Mouse (Mus musculus): ENCODE data around the gene Ovol2. TPM values are rescaled to one million over a fixed set of nuclear protein-coding genes. Genes with fewer than 3 reads are reported as not detected.

Ovol2 gene
- not detected in 2 replicates for polyA plus RNA-seq (2015; fragmentation: Nextera tagmentation; extraction: Ambion mirVana)

DNA sequence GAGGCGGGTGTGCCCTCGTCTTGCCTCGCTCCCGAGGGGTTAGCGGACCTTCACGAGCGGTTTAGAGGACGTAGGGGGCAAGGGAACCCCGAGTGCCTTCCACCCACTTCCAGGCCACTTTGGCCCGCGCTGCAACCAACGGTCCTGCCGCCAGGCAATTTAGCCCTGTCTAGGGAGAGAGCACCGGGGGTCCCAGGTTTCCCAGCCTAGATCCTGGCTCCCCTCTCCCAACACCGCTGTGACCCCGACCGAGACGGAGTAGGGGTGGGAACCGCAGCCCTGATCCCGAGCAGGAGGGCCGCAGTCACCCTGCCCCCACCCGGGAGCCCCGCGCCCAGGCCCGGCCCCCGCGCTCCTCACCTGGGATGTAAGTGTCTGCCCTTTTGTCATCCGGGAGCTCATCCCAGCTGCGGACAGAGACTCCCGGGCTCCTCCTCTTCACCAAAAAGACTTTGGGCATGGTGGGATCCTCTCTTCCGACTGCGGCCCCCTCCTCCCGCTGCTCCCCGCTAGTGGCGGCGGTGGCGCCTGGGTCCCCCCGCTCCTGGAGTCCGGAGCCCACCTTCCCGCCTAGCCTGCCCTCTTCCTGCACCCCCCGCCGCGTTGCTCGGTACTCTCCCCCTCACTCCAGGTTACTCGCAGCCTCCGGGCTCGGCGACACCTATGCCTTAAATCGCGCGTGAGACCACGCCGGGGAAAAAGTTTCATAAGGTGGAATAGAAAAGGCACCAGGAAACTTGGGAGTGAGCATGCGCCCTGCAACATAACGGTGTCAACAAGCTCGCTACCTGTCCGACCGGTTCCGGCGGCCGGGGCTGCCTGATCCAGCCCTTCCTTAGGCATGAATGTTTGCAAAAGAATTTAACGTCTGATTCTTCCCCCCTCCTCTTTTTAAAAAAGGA lies at the start of gene Ovol2:
Gene Ovol2 (minus strand): TSS at position 746 of the 902 bp plus-strand sequence.
- peaks cover 92% of the 10 kb centered on the region for H3K27me3 ChIP-seq
- WGBS (ENCODE audit: insufficient replicate concordance) = 1% methylated on average over 61 of the region's 62 CpGs
- no peak within 1 kb of the TSS for H3K9ac ChIP-seq

DNA sequence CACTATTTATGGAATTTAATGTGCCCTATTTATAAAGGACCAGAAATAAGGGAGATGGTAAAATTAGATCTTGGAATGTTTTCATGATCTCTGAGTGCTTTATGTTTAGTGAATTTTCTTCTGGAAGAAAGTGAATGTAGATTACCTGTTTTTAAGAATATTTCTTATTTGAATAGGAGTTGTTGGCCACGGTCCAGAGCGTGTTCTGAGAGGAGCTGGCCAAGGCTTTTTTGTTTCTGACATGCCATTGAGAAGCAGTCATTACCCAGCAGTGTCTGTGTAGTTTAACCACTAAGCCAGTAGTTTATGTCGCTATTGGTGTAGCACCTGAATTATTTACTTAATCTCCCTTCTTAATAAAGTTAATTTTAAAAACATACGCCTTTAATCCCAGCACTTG lies 49.8 kb upstream of the Ovol2 start:
- 88% methylated on average over 4 of the region's 4 CpGs for WGBS (ENCODE audit: insufficient replicate concordance)
- peaks cover 19% of the 10 kb centered on the region for H3K4me1 ChIP-seq (replicated peaks)
- no peak overlapping the region for H3K4me3 ChIP-seq (replicated peaks)
- H3K4me2 ChIP-seq = no peak overlapping the region
- H3K9me3 ChIP-seq (replicated peaks) = no peaks in the 10 kb centered on the region
- ATAC-seq (ENCODE audit: insufficient read depth) = no peak
- peaks cover 83% of the 10 kb centered on the region for H3K36me3 ChIP-seq (replicated peaks)
- no peak overlapping the region for H3K27ac ChIP-seq (replicated peaks)
- H3K9ac ChIP-seq = no peak overlapping the region
- no peaks in the 10 kb centered on the region for H3K27me3 ChIP-seq

More for the DNA sequence above, at the start of gene Ovol2:
- peak within 1 kb of the TSS; percentile 44 for H3K4me3 ChIP-seq (replicated peaks)
- H3K4me2 ChIP-seq = peak within 1 kb of the TSS; percentile 71
- no peaks in the 10 kb centered on the region for H3K36me3 ChIP-seq (replicated peaks)
- no peak for ATAC-seq (ENCODE audit: insufficient read depth)
- no peak within 1 kb of the TSS for H3K27ac ChIP-seq (replicated peaks)
- no peaks in the 10 kb centered on the region for H3K9me3 ChIP-seq (replicated peaks)
- peaks cover 25% of the 10 kb centered on the region for H3K4me1 ChIP-seq (replicated peaks)

- no peak for ATAC-seq (ENCODE audit: insufficient read depth)
- peaks cover 84% of the 10 kb centered on the region for H3K36me3 ChIP-seq (replicated peaks)
- no peak overlapping the region for H3K9ac ChIP-seq
- H3K9me3 ChIP-seq (replicated peaks) = no peaks in the 10 kb centered on the region
- no peak overlapping the region for H3K4me2 ChIP-seq
- WGBS (ENCODE audit: insufficient replicate concordance) = 88% methylated on average over 3 of the region's 3 CpGs
- H3K4me1 ChIP-seq (replicated peaks) = peaks cover 19% of the 10 kb centered on the region
- H3K27me3 ChIP-seq = no peaks in the 10 kb centered on the region
- H3K27ac ChIP-seq (replicated peaks) = no peak overlapping the region
- H3K4me3 ChIP-seq (replicated peaks) = no peak overlapping the region
These were observed 49.3 kb upstream of the Ovol2 start for GRCm38 (mm10) chr2:144381293-144381692.

GRCm38 (mm10) chr2:144375063-144375703 lies 43.2 kb upstream of the Ovol2 start:
- ATAC-seq (ENCODE audit: insufficient read depth) = no peak
- H3K9me3 ChIP-seq (replicated peaks) = no peaks in the 10 kb centered on the region
- no peaks in the 10 kb centered on the region for H3K27me3 ChIP-seq
- no peak overlapping the region for H3K9ac ChIP-seq
- H3K27ac ChIP-seq (replicated peaks) = no peak overlapping the region
- peaks cover 12% of the 10 kb centered on the region for H3K4me1 ChIP-seq (replicated peaks)
- peaks cover 64% of the 10 kb centered on the region for H3K36me3 ChIP-seq (replicated peaks)
- no peak overlapping the region for H3K4me2 ChIP-seq
- 68% methylated on average over 10 of the region's 10 CpGs for WGBS (ENCODE audit: insufficient replicate concordance)
- no peak overlapping the region for H3K4me3 ChIP-seq (replicated peaks)

DNA sequence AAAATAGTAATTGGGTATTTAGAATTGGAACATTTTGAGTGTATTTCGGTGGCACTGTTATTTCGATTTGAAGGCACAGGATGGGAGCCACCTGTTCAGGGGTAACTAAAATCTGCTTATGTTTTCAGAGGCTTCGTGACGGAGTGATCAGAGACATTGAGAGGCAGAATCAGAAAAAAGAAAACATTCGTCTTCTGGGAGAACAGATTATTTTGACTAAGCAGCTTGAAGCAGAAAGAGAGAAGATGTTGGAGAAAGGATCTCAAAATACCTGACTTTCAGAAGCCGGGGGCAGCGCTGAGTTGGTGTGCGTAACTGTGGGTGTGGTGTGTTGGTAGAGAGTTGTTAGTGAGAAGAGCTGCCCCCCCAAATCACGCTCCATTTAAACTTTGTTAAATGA lies 41.1 kb upstream of the Ovol2 start:
- no peak for ATAC-seq (ENCODE audit: insufficient read depth)
- Histone ChIP-seq H3K36me3 (replicated peaks) (peaks cover 43% of the 10 kb centered on the region), H3K9me3 (replicated peaks) (no peaks in the 10 kb centered on the region), H3K27me3 (no peaks in the 10 kb centered on the region), H3K4me3 (replicated peaks) (no peak overlapping the region), H3K4me1 (replicated peaks) (peaks cover 25% of the 10 kb centered on the region), H3K27ac (replicated peaks) (no peak overlapping the region), H3K9ac (no peak overlapping the region), H3K4me2 (no peak overlapping the region)
- 78% methylated on average over 9 of the region's 9 CpGs for WGBS (ENCODE audit: insufficient replicate concordance)

- H3K27ac ChIP-seq (replicated peaks) = no peak overlapping the region
- no peak overlapping the region for H3K9ac ChIP-seq
- 73% methylated on average over 4 of the region's 4 CpGs for WGBS (ENCODE audit: insufficient replicate concordance)
- no peaks in the 10 kb centered on the region for H3K9me3 ChIP-seq (replicated peaks)
- no peaks in the 10 kb centered on the region for H3K27me3 ChIP-seq
- H3K4me3 ChIP-seq (replicated peaks) = no peak overlapping the region
- no peak for ATAC-seq (ENCODE audit: insufficient read depth)
- H3K4me1 ChIP-seq (replicated peaks) = peaks cover 28% of the 10 kb centered on the region
- peaks cover 33% of the 10 kb centered on the region for H3K36me3 ChIP-seq (replicated peaks)
- H3K4me2 ChIP-seq = no peak overlapping the region
These were observed 39.6 kb upstream of the Ovol2 start for GRCm38 (mm10) chr2:144371566-144371965.

DNA sequence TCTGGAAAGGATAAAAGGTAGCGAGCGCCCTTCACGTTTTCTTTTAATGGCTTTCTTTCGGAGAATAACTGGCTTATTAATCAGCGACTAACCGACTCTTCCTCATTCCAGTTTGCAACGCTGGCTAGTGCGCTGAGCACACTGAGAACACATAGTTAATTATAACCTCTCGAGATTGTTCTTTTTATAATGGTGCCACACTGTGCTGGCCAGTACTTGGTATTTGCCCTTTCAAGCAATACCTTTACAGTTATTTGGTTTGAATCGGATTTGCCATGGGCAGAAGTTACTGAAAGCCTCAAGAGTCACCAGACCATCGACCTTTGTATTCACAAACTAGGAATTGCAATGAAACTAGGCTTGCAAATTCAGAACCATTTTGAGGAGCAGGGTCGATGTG lies 37.6 kb upstream of the Ovol2 start:
- peak overlapping the region; percentile 91 for H3K27ac ChIP-seq (replicated peaks)
- H3K36me3 ChIP-seq (replicated peaks) = peaks cover 16% of the 10 kb centered on the region
- H3K4me2 ChIP-seq = peak overlapping the region; percentile 85
- H3K4me1 ChIP-seq (replicated peaks) = peaks cover 28% of the 10 kb centered on the region
- peak overlapping the region; percentile 78 for H3K9ac ChIP-seq
- no peaks in the 10 kb centered on the region for H3K9me3 ChIP-seq (replicated peaks)
- WGBS (ENCODE audit: insufficient replicate concordance) = under 1% methylated on average over 12 of the region's 12 CpGs
- ATAC-seq (ENCODE audit: insufficient read depth) = no peak
- H3K4me3 ChIP-seq (replicated peaks) = peak overlapping the region; percentile 91
- no peaks in the 10 kb centered on the region for H3K27me3 ChIP-seq

- Histone ChIP-seq H3K9ac (peak overlapping the region; percentile 78), H3K4me3 (replicated peaks) (peak overlapping the region; percentile 91), H3K4me2 (peak overlapping the region; percentile 85), H3K27me3 (no peaks in the 10 kb centered on the region), H3K4me1 (replicated peaks) (peaks cover 28% of the 10 kb centered on the region), H3K27ac (replicated peaks) (peak overlapping the region; percentile 91), H3K9me3 (replicated peaks) (no peaks in the 10 kb centered on the region), H3K36me3 (replicated peaks) (peaks cover 11% of the 10 kb centered on the region)
- under 1% methylated on average over 43 of the region's 43 CpGs for WGBS (ENCODE audit: insufficient replicate concordance)
- ATAC-seq (ENCODE audit: insufficient read depth) = peak; percentile 84
These were observed 37.1 kb upstream of the Ovol2 start for GRCm38 (mm10) chr2:144369020-144369421.

DNA sequence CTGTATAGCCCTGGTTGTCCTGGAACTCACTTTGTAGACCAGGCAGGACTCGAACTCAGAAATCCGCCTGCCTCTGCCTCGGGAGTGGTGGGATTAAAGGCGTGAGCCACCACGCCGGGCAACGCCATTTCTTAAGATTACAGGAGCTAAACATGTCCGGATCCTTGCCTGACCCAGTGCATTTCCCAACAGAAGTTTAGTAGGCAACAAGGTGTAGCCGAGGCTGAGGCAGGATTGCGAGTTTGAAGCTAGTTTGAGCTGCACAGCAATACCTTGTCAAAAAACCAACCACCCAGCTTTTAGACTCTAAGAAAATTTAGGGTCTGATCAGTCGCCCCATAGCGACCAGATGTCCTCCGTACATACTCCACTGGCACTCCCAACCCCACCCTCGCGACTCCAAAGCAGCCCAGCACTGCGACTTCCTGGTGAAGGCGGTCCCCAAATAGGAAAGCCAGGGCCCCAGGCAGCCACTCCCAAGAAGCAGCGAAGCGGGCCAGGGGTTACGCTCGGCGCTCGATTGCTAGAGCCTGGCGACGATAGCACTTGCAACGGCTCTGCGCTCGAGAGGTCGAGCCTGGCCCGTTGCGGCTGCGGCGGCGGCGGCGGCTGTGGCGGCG lies 36.6 kb upstream of the Ovol2 start, which contains the start of the genes Kat14 and Pet117:
Gene Kat14 (plus strand): TSS at position 584 of the 620 bp plus-strand sequence.
Gene Pet117 (plus strand): TSS at position 597 of the 620 bp plus-strand sequence.
- Histone ChIP-seq H3K4me1 (replicated peaks) (peaks cover 28% of the 10 kb centered on the region), H3K36me3 (replicated peaks) (peaks cover 6% of the 10 kb centered on the region), H3K9me3 (replicated peaks) (no peaks in the 10 kb centered on the region), H3K4me3 (replicated peaks) (peak within 1 kb of the TSS; percentile 91), H3K27me3 (no peaks in the 10 kb centered on the region), H3K27ac (replicated peaks) (peak within 1 kb of the TSS; percentile 91), H3K9ac (peak within 1 kb of the TSS; percentile 78), H3K4me2 (peak within 1 kb of the TSS; percentile 85)
- peak; percentile 96 for ATAC-seq (ENCODE audit: insufficient read depth)
- WGBS (ENCODE audit: insufficient replicate concordance) = 4% methylated on average over 38 of the region's 38 CpGs

- no peak for ATAC-seq (ENCODE audit: insufficient read depth)
- no peaks in the 10 kb centered on the region for H3K27me3 ChIP-seq
- no peak overlapping the region for H3K27ac ChIP-seq (replicated peaks)
- no peak overlapping the region for H3K4me2 ChIP-seq
- no peaks in the 10 kb centered on the region for H3K4me1 ChIP-seq (replicated peaks)
- WGBS (ENCODE audit: insufficient replicate concordance) = 67% methylated on average over 11 of the region's 11 CpGs
- H3K9ac ChIP-seq = no peak overlapping the region
- H3K4me3 ChIP-seq (replicated peaks) = no peak overlapping the region
- H3K9me3 ChIP-seq (replicated peaks) = no peaks in the 10 kb centered on the region
- no peaks in the 10 kb centered on the region for H3K36me3 ChIP-seq (replicated peaks)
These were observed 20.9 kb upstream of the Ovol2 start for GRCm38 (mm10) chr2:144352843-144353242.

- no peak overlapping the region for H3K9ac ChIP-seq
These were observed 16.6 kb upstream of the Ovol2 start for GRCm38 (mm10) chr2:144348525-144348924.

More at GRCm38 (mm10) chr2:144348525-144348924, 16.6 kb upstream of the Ovol2 start:
- 51% methylated on average over 3 of the region's 3 CpGs for WGBS (ENCODE audit: insufficient replicate concordance)
- H3K9me3 ChIP-seq (replicated peaks) = no peaks in the 10 kb centered on the region
- no peaks in the 10 kb centered on the region for H3K36me3 ChIP-seq (replicated peaks)
- no peak for ATAC-seq (ENCODE audit: insufficient read depth)
- H3K27ac ChIP-seq (replicated peaks) = no peak overlapping the region
- no peaks in the 10 kb centered on the region for H3K4me1 ChIP-seq (replicated peaks)
- no peaks in the 10 kb centered on the region for H3K27me3 ChIP-seq
- H3K4me2 ChIP-seq = no peak overlapping the region
- H3K4me3 ChIP-seq (replicated peaks) = no peak overlapping the region

Measured in liver, embryonic 15.5 days (tissue).